Mouse (Mus musculus) ES-E14 (cell line): Measurements from ENCODE around the gene Alpl. TPM values are rescaled to one million over a fixed set of nuclear protein-coding genes. Genes with fewer than 3 reads are reported as not detected.

Experiments
- DNase-seq: peaks from one replicate; pipeline ENCODE4 v3.0.0-alpha.2; 2013; ENCODE audit warnings: low read depth, low spot score
- H3K27ac ChIP-seq: 2 replicates; pipeline ENCODE4 v1.5.1; 2012; ENCODE audit warnings: low read depth, mild to moderate bottlenecking, low read length, moderate library complexity, mixed read lengths; ENCODE audit not compliant: poor library complexity, insufficient read depth, severe bottlenecking
- H3K36me3 ChIP-seq: 2 replicates; pipeline ENCODE4 v1.6.1; 2012; ENCODE audit warnings: mild to moderate bottlenecking, low read length, moderate library complexity, mixed read lengths; ENCODE audit not compliant: control insufficient read depth, poor library complexity, insufficient read depth, severe bottlenecking
- H3K4me1 ChIP-seq, 2 experiments: fragments of 150-350 bp in 1 of 2; sonication (generic) in 1 of 2; 2 replicates each; pipeline ENCODE4 v1.6.1; 2012; ENCODE audit warnings: low read length in 2 of 2, mild to moderate bottlenecking in 1 of 2, mixed read lengths in 1 of 2; ENCODE audit not compliant: control insufficient read depth in 2 of 2, insufficient read depth in 2 of 2, poor library complexity in 1 of 2
- H3K4me3 ChIP-seq, 2 experiments: fragments of 150-350 bp in 1 of 2; sonication (generic) in 1 of 2; 2 replicates each; pipeline ENCODE4 v1.5.1; 2012; ENCODE audit warnings: low read length in 2 of 2, low read depth in 1 of 2, mild to moderate bottlenecking in 1 of 2, mixed read lengths in 1 of 2; ENCODE audit not compliant: insufficient read depth in 1 of 2, poor library complexity in 1 of 2, severe bottlenecking in 1 of 2
- H3K9ac ChIP-seq: 2 replicates; pipeline ENCODE4 v1.6.1; 2012; ENCODE audit warnings: low read depth, mild to moderate bottlenecking, low read length, mixed read lengths; ENCODE audit not compliant: poor library complexity, insufficient read depth, severe bottlenecking
- H3K9me3 ChIP-seq: fragments of 150-350 bp; sonication (generic); 2 replicates; pipeline ENCODE4 v1.6.1; 2012; ENCODE audit warnings: low read depth, mild to moderate bottlenecking, low read length; ENCODE audit not compliant: control insufficient read depth, insufficient read depth
- CHD2 ChIP-seq: IDR thresholded peaks from 2 replicates; pipeline ENCODE4 v1.6.1; 2014; ENCODE audit warnings: mild to moderate bottlenecking, low read depth, low read length, inconsistent platforms
- HCFC1 ChIP-seq: IDR thresholded peaks from 2 replicates; pipeline ENCODE4 v1.6.1; 2012; ENCODE audit warnings: low read length, inconsistent platforms, borderline replicate concordance; ENCODE audit not compliant: insufficient read depth
- MAFK ChIP-seq: IDR thresholded peaks from 2 replicates; pipeline ENCODE4 v1.6.1; 2014; ENCODE audit warnings: mild to moderate bottlenecking, low read depth, low read length, inconsistent platforms; ENCODE audit not compliant: insufficient read depth
- ZC3H11A ChIP-seq: IDR thresholded peaks from 2 replicates; pipeline ENCODE4 v1.6.1; 2012; ENCODE audit warnings: low read depth, mild to moderate bottlenecking, inconsistent platforms, low read length, borderline replicate concordance
- ZNF384 ChIP-seq: IDR thresholded peaks from 2 replicates; pipeline ENCODE4 v1.6.1; 2012; ENCODE audit warnings: low read depth, low read length, inconsistent platforms
- in situ Hi-C, 2 experiments: fragments of 600-800 bp; cut with MboI; formaldehyde crosslinking; loops; one replicate each; pipeline ENCODE4 v1.15.1; 2025; ENCODE audit warnings: low sequenced_read_pairs in 2 of 2, inconsistent platforms in 1 of 2; ENCODE audit not compliant: unreplicated experiment in 2 of 2
- total RNA-seq: library from RNA; depleted of rRNA; stranded (reverse); fragments of 300-350 nt; gene quantifications from 2 replicates; pipeline ENCODE4 v1.2.3, GENCODE M21; 2012

The Alpl gene
- total RNA-seq, 1 experiment = 234 TPM

GRCm38 (mm10) chr4:137768831-137769230, 27.4 kb downstream of the Alpl start:
- Histone ChIP-seq H3K27ac (no peak overlapping the region), H3K9me3 (no peaks in the 10 kb centered on the region), H3K4me3 (no peak overlapping the region), H3K9ac (no peak overlapping the region), H3K36me3 (peaks cover 5% of the 10 kb centered on the region), H3K4me1 (peaks cover 33 to 65% of the 10 kb centered on the region in 2 experiments)
- in situ Hi-C loops = no loop called here
- no peak for TF ChIP-seq CHD2
- TF ChIP-seq ZC3H11A = no peak
- no peak for TF ChIP-seq HCFC1
- TF ChIP-seq MAFK = no peak
- TF ChIP-seq ZNF384 = no peak
- no peak for DNase-seq

GRCm38 (mm10) chr4:137768381-137768780, 27.8 kb downstream of the Alpl start:
- in situ Hi-C loops = no loop called here
- TF ChIP-seq ZC3H11A (no peak), HCFC1 (no peak), ZNF384 (no peak), MAFK (no peak), CHD2 (no peak)
- Histone ChIP-seq H3K4me3 (no peak overlapping the region), H3K9me3 (no peaks in the 10 kb centered on the region), H3K4me1 (peaks cover 33 to 64% of the 10 kb centered on the region in 2 experiments), H3K36me3 (peaks cover 5% of the 10 kb centered on the region), H3K27ac (no peak overlapping the region), H3K9ac (no peak overlapping the region)
- no peak for DNase-seq

GRCm38 (mm10) chr4:137766365-137766764, 29.8 kb downstream of the Alpl start:
- no peaks in the 10 kb centered on the region for H3K36me3 ChIP-seq
- in situ Hi-C loops = no loop called here
- H3K4me3 ChIP-seq = no peak overlapping the region
- DNase-seq = no peak
- H3K9ac ChIP-seq = no peak overlapping the region
- no peaks in the 10 kb centered on the region for H3K9me3 ChIP-seq
- H3K27ac ChIP-seq = peak overlapping the region; percentile 15; the same call in 1 of the 2 replicates
- H3K4me1 ChIP-seq = peaks cover 27 to 58% of the 10 kb centered on the region in 2 experiments
- TF ChIP-seq ZNF384 (no peak), HCFC1 (no peak), CHD2 (no peak), MAFK (no peak), ZC3H11A (no peak)

GRCm38 (mm10) chr4:137765554-137765971, 30.6 kb downstream of the Alpl start:
- no peak for TF ChIP-seq HCFC1
- peak overlapping the region; percentile 34; the same call in 1 of the 2 replicates for H3K9ac ChIP-seq
- H3K4me1 ChIP-seq = peaks cover 26 to 51% of the 10 kb centered on the region in 2 experiments
- H3K27ac ChIP-seq = no peak overlapping the region
- no peak overlapping the region for H3K4me3 ChIP-seq
- peaks cover 3% of the 10 kb centered on the region; the same call in 1 of the 2 replicates for H3K36me3 ChIP-seq
- H3K9me3 ChIP-seq = no peaks in the 10 kb centered on the region
- in situ Hi-C loops = no loop called here
- no peak for DNase-seq

GRCm38 (mm10) chr4:137764621-137765020, 31.6 kb downstream of the Alpl start:
- Histone ChIP-seq H3K27ac (no peak overlapping the region), H3K36me3 (peaks cover 3% of the 10 kb centered on the region; the same call in 1 of the 2 replicates), H3K9me3 (no peaks in the 10 kb centered on the region), H3K4me1 (peaks cover 22 to 44% of the 10 kb centered on the region in 2 experiments), H3K9ac (no peak overlapping the region), H3K4me3 (no peak overlapping the region)
- in situ Hi-C loops = no loop called here
- no peak for TF ChIP-seq ZC3H11A
- TF ChIP-seq MAFK = no peak
- no peak for TF ChIP-seq ZNF384
- TF ChIP-seq CHD2 = no peak
- TF ChIP-seq HCFC1 = no peak
- no peak for DNase-seq
